Mouse (Mus musculus) bone marrow, adult 2 months (tissue): ENCODE measurements at regions not wholly inside any gene's neighbourhood (a gene's known extent, or its start where the extent isn't known, plus 50 kb on each side); places are given as distances from the start of the nearest gene placed in this dataset.

Experiments
- H3K27ac ChIP-seq: fragments of 200-500 bp; 2 replicates; pipeline ENCODE4 v1.5.1; 2012; ENCODE audit warnings: low read depth, mild to moderate bottlenecking, control low read depth, inconsistent platforms, low read length; ENCODE audit not compliant: control insufficient read depth, poor library complexity, insufficient read depth
- H3K4me1 ChIP-seq: fragments of 200-500 bp; 2 replicates; pipeline ENCODE4 v1.6.1; 2011; ENCODE audit warnings: low read length; ENCODE audit not compliant: control insufficient read depth, insufficient read depth
- H3K4me3 ChIP-seq: fragments of 200-500 bp; replicated peaks from 2 replicates; pipeline ENCODE3; 2011; ENCODE audit warnings: mild to moderate bottlenecking, low read depth, low read length, control low read depth; ENCODE audit not compliant: control insufficient read depth
- CTCF ChIP-seq: fragments of 200-500 bp; IDR thresholded peaks from 2 replicates; pipeline ENCODE4 v1.5.1; 2011; ENCODE audit warnings: low read length, control low read depth; ENCODE audit not compliant: control insufficient read depth, insufficient read depth
- POLR2A ChIP-seq: fragments of 200-500 bp; IDR thresholded peaks from 2 replicates; pipeline ENCODE4 v1.6.1; 2011; ENCODE audit warnings: low read depth, mild to moderate bottlenecking, control low read depth, low read length, borderline replicate concordance; ENCODE audit not compliant: control insufficient read depth
- WGBS: fragments of 180-500 bp; shearing (Covaris S2); methylation state at CpG from one replicate; pipeline ENCODE4 v1.1.7; 2018; 5-methylcytosine and 5-hydroxymethylcytosine counted together

GRCm38 (mm10) chr1:89002326-89002725 lies 67.9 kb upstream of the Sh3bp4 start:
- Histone ChIP-seq H3K27ac (no peak overlapping the region), H3K4me3 (no peak overlapping the region), H3K4me1 (no peaks in the 10 kb centered on the region)
- no peak for TF ChIP-seq POLR2A
- no peak for TF ChIP-seq CTCF
- WGBS: 67% methylated on average over 3 of the region's 3 CpGs

GRCm38 (mm10) chr1:89003752-89004151 lies 66.5 kb upstream of the Sh3bp4 start:
- no peak overlapping the region for H3K4me3 ChIP-seq
- TF ChIP-seq CTCF (no peak), POLR2A (no peak)
- 80% methylated on average over 2 of the region's 2 CpGs for WGBS
- no peak overlapping the region for H3K27ac ChIP-seq
- no peaks in the 10 kb centered on the region for H3K4me1 ChIP-seq

- Histone ChIP-seq H3K27ac (no peak overlapping the region), H3K4me1 (no peaks in the 10 kb centered on the region), H3K4me3 (no peak overlapping the region)
- TF ChIP-seq CTCF: no peak
- TF ChIP-seq POLR2A: no peak
- WGBS: 87% methylated on average over 7 of the region's 7 CpGs
These were observed 62.7 kb upstream of the Sh3bp4 start for GRCm38 (mm10) chr1:89007476-89007875.

GRCm38 (mm10) chr1:89010170-89010569 lies 60.0 kb upstream of the Sh3bp4 start:
- no peak overlapping the region for H3K27ac ChIP-seq

GRCm38 (mm10) chr1:89011454-89011853 lies 58.8 kb upstream of the Sh3bp4 start:
- 68% methylated on average over 7 of the region's 7 CpGs for WGBS
- Histone ChIP-seq H3K4me1 (no peaks in the 10 kb centered on the region), H3K4me3 (no peak overlapping the region), H3K27ac (no peak overlapping the region)
- TF ChIP-seq POLR2A (no peak), CTCF (no peak)

More at GRCm38 (mm10) chr1:89010170-89010569, 60.0 kb upstream of the Sh3bp4 start:
- no peak overlapping the region for H3K4me3 ChIP-seq
- no peaks in the 10 kb centered on the region for H3K4me1 ChIP-seq
- WGBS: 77% methylated on average over 2 of the region's 2 CpGs
- no peak for TF ChIP-seq POLR2A
- no peak for TF ChIP-seq CTCF

- Histone ChIP-seq H3K27ac (no peak overlapping the region), H3K4me1 (no peaks in the 10 kb centered on the region), H3K4me3 (peak overlapping the region; percentile 19)
- TF ChIP-seq CTCF: no peak
- WGBS: 5% methylated on average over 12 of the region's 12 CpGs
These were observed 54.8 kb upstream of the Sh3bp4 start for GRCm38 (mm10) chr1:89015385-89015784.

GRCm38 (mm10) chr1:89015845-89016244 lies 54.4 kb upstream of the Sh3bp4 start:
- no peaks in the 10 kb centered on the region for H3K4me1 ChIP-seq
- H3K4me3 ChIP-seq: no peak overlapping the region
- TF ChIP-seq POLR2A (no peak), CTCF (no peak)
- WGBS: 34% methylated on average over 10 of the region's 10 CpGs
- H3K27ac ChIP-seq: no peak overlapping the region

- TF ChIP-seq POLR2A (no peak), CTCF (no peak)
- H3K27ac ChIP-seq: no peak overlapping the region
- H3K4me3 ChIP-seq: no peak overlapping the region
- H3K4me1 ChIP-seq: no peaks in the 10 kb centered on the region
- 68% methylated on average over 4 of the region's 4 CpGs for WGBS
These were observed 50.3 kb upstream of the Sh3bp4 start for GRCm38 (mm10) chr1:89019778-89020373.
